In the genomic region with DNA sequence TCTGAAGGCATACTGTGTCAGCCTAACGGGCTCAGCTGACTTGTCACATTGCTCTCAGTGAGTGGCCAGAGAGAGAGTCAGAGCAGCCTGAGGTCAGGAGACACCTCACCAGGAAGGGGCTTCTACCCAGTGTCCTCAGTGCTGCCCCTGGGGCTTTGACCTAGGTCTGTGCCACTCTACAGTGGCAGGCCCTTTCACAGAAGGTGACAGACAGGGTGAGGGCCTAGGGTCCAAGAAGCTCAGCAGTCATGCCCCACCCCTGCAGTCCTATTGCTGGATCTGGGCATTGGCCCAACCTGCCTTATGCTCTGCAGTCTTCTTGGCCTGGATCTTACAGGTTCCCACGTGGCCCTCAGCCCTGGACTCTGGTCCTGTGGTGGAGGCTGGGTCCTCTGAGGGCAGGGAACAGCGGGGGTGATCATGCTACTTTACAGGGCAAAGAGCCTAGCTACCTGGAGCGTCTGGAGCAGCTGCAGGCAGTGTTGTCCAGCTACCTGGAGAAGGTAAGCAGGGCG, we compare ENCODE assay signal across 13 mouse cellular contexts. TPM values are rescaled to one million over a fixed set of nuclear protein-coding genes. Genes with fewer than 3 reads are reported as not detected.
DNase-seq lines count a peak whose midpoint lies in the region; ATAC-seq and TF ChIP-seq lines count a peak whose summit lies in the region.
"Had no signal": no experiment of that assay in that cellular context is flagged by ENCODE, and none has a peak within 500 bp of the region (broad histone marks: within the 10 kb centered on the region; RNA-seq: fewer than 3 reads in every experiment).

No protein-coding gene starts in this region.

- no peak overlapping the region for H3K4me3 ChIP-seq in hindbrain, embryonic 13.5 days
- no peak overlapping the region for H3K4me3 ChIP-seq in hindbrain, postnatal 0 days (ENCODE audit: low read length)
- H3K4me3 ChIP-seq: limb, embryonic 10.5 days had no signal

- TF ChIP-seq CTCF in hindbrain, postnatal 0 days (IDR thresholded peaks at IDR 0.05; ENCODE audit: low read depth), result no peak

- peaks cover 40% of the 10 kb centered on the region for H3K27me3 ChIP-seq in hindbrain, embryonic 13.5 days
- H3K27me3 ChIP-seq in hindbrain, postnatal 0 days (ENCODE audit: insufficient read depth, low read length), result peaks cover 9% of the 10 kb centered on the region; the same call in 1 of the 2 replicates

- H3K4me1 ChIP-seq in hindbrain, embryonic 13.5 days (replicated peaks), result peaks cover 10% of the 10 kb centered on the region
- peaks cover 10% of the 10 kb centered on the region for H3K4me1 ChIP-seq in hindbrain, postnatal 0 days (ENCODE audit: insufficient read depth, low read length)

- H3K27ac ChIP-seq in hindbrain, embryonic 13.5 days, result no peak overlapping the region
- H3K27ac ChIP-seq in hindbrain, postnatal 0 days, result no peak overlapping the region
- H3K27ac ChIP-seq: limb, embryonic 10.5 days had no signal

- DNase-seq in adrenal gland, postnatal 10 days, result peak; percentile 51
- no peak for DNase-seq in adrenal gland, postnatal 25 days
- no peak for DNase-seq in hindbrain, postnatal 0 days (ENCODE audit: low spot score)
- DNase-seq in cerebellum, postnatal 10 days, result peak; percentile 78 to 85
- DNase-seq in kidney, postnatal 10 days, result peak; percentile 83
- DNase-seq: layer of hippocampus, adult 9-11 months had no signal

- H3K9ac ChIP-seq in hindbrain, embryonic 13.5 days, result peak overlapping the region; percentile 13; the same call in 1 of the 2 replicates
- H3K9ac ChIP-seq in hindbrain, postnatal 0 days (replicated peaks; ENCODE audit: low read length), result no peak overlapping the region

- peaks cover 64% of the 10 kb centered on the region for H3K36me3 ChIP-seq in hindbrain, embryonic 13.5 days
- peaks cover 41% of the 10 kb centered on the region for H3K36me3 ChIP-seq in hindbrain, postnatal 0 days (ENCODE audit: insufficient read depth, low read length)

- no peaks in the 10 kb centered on the region for H3K9me3 ChIP-seq in hindbrain, embryonic 13.5 days
- no peaks in the 10 kb centered on the region for H3K9me3 ChIP-seq in hindbrain, postnatal 0 days (ENCODE audit: low read length)
- H3K9me3 ChIP-seq: limb, embryonic 10.5 days had no signal

- H3K4me2 ChIP-seq in hindbrain, embryonic 13.5 days, result no peak overlapping the region
- no peak overlapping the region for H3K4me2 ChIP-seq in hindbrain, postnatal 0 days (ENCODE audit: low read depth, low read length)

- ATAC-seq in hindbrain, embryonic 13.5 days (ENCODE audit: low FRiP score), result no peak
- no peak for ATAC-seq in hindbrain, postnatal 0 days
- no peak for ATAC-seq in megakaryocyte-erythroid progenitor cell, adult 5-6 weeks (replicated peaks; ENCODE audit: low FRiP score, low TSS enrichment, poor library complexity, severe bottlenecking)
- no peak for ATAC-seq in granulocyte monocyte progenitor cell, adult 5-6 weeks (replicated peaks; ENCODE audit: poor library complexity, severe bottlenecking)
- ATAC-seq: hindbrain, embryonic 16.5 days had no signal

- 99% methylated on average over 5 of the region's 5 CpGs for WGBS in hindbrain, embryonic 13.5 days
- WGBS in hindbrain, postnatal 0 days, result 81% methylated on average over 5 of the region's 5 CpGs

RNA-seq across cellular contexts. Expression of gene Grin3b, which starts 3.6 kb away (rescaled TPM):
- total RNA-seq in adrenal gland, postnatal 10 days (2021), result under 1 TPM; 0.27 to 0.36 TPM
- 0.12 TPM in 1 of 2 replicates, not detected in the other for total RNA-seq in adrenal gland, postnatal 25 days (2021)
- 0.61 and 0.65 TPM in 2 replicates for polyA plus RNA-seq in hindbrain, embryonic 13.5 days (2015; fragmentation: Nextera tagmentation; extraction: Ambion mirVana)
- total RNA-seq in hindbrain, postnatal 0 days (2014; rRNA removed), result 0.68 and 0.97 TPM in 2 replicates
- 0.20 and 0.51 TPM in 2 replicates for polyA plus RNA-seq in hindbrain, postnatal 0 days (2015; fragmentation: Nextera tagmentation; extraction: Ambion mirVana)
- total RNA-seq in megakaryocyte-erythroid progenitor cell, adult 5-6 weeks (2014; fragmentation: Nextera tagmentation), result not detected in 2 replicates
- total RNA-seq in megakaryocyte-erythroid progenitor cell, adult 5-6 weeks (2017), result not detected in 2 replicates
- not detected in 2 replicates for total RNA-seq in granulocyte monocyte progenitor cell, adult 5-6 weeks (2014; fragmentation: Nextera tagmentation)
- total RNA-seq in granulocyte monocyte progenitor cell, adult 5-6 weeks (2017), result not detected in 2 replicates
- total RNA-seq: adrenal gland, postnatal 36 days; common myeloid progenitor, adult 5-6 weeks had no signal

RNA-seq across cellular contexts. Expression of gene Wdr18, which starts 7.0 kb away (rescaled TPM):
- 10 to 100 TPM; 32.4 to 34.9 TPM for total RNA-seq in adrenal gland, postnatal 10 days (2021)
- total RNA-seq in adrenal gland, postnatal 25 days (2021), result 32.4 and 35.5 TPM in 2 replicates
- 77.4 and 77.9 TPM in 2 replicates for polyA plus RNA-seq in hindbrain, embryonic 13.5 days (2015; fragmentation: Nextera tagmentation; extraction: Ambion mirVana)
- 74.6 and 81.6 TPM in 2 replicates for total RNA-seq in hindbrain, postnatal 0 days (2014; rRNA removed)
- 109 TPM in 2 replicates for polyA plus RNA-seq in hindbrain, postnatal 0 days (2015; fragmentation: Nextera tagmentation; extraction: Ambion mirVana)
- 82.9 and 86.4 TPM in 2 replicates for total RNA-seq in megakaryocyte-erythroid progenitor cell, adult 5-6 weeks (2014; fragmentation: Nextera tagmentation)
- 23.4 and 24.8 TPM in 2 replicates for total RNA-seq in megakaryocyte-erythroid progenitor cell, adult 5-6 weeks (2017)
- total RNA-seq in granulocyte monocyte progenitor cell, adult 5-6 weeks (2014; fragmentation: Nextera tagmentation), result 48.4 and 49.8 TPM in 2 replicates
- total RNA-seq in granulocyte monocyte progenitor cell, adult 5-6 weeks (2017), result 24.6 and 28.2 TPM in 2 replicates

RNA-seq across cellular contexts. Expression of gene Tmem259, which starts 17.2 kb away (rescaled TPM):
- 100 to 1,000 TPM; 143 to 146 TPM for total RNA-seq in adrenal gland, postnatal 10 days (2021)
- total RNA-seq in adrenal gland, postnatal 25 days (2021), result 159 and 161 TPM in 2 replicates
- polyA plus RNA-seq in hindbrain, embryonic 13.5 days (2015; fragmentation: Nextera tagmentation; extraction: Ambion mirVana), result 16.0 and 16.3 TPM in 2 replicates
- total RNA-seq in hindbrain, postnatal 0 days (2014; rRNA removed), result 161 and 179 TPM in 2 replicates
- 25.6 and 27.1 TPM in 2 replicates for polyA plus RNA-seq in hindbrain, postnatal 0 days (2015; fragmentation: Nextera tagmentation; extraction: Ambion mirVana)
- 75.5 and 83.0 TPM in 2 replicates for total RNA-seq in megakaryocyte-erythroid progenitor cell, adult 5-6 weeks (2014; fragmentation: Nextera tagmentation)
- total RNA-seq in megakaryocyte-erythroid progenitor cell, adult 5-6 weeks (2017), result 47.3 and 63.9 TPM in 2 replicates
- 38.2 and 63.0 TPM in 2 replicates for total RNA-seq in granulocyte monocyte progenitor cell, adult 5-6 weeks (2014; fragmentation: Nextera tagmentation)
- total RNA-seq in granulocyte monocyte progenitor cell, adult 5-6 weeks (2017), result 43.2 and 54.7 TPM in 2 replicates

RNA-seq across cellular contexts. Expression of gene Cnn2, which starts 21.4 kb away (rescaled TPM):
- 10 to 100 TPM; 46.8 to 57.8 TPM for total RNA-seq in adrenal gland, postnatal 10 days (2021)
- 28.3 and 29.8 TPM in 2 replicates for total RNA-seq in adrenal gland, postnatal 25 days (2021)
- 43.7 and 53.1 TPM in 2 replicates for polyA plus RNA-seq in hindbrain, embryonic 13.5 days (2015; fragmentation: Nextera tagmentation; extraction: Ambion mirVana)
- total RNA-seq in hindbrain, postnatal 0 days (2014; rRNA removed), result 17.2 and 17.9 TPM in 2 replicates
- 15.0 and 16.4 TPM in 2 replicates for polyA plus RNA-seq in hindbrain, postnatal 0 days (2015; fragmentation: Nextera tagmentation; extraction: Ambion mirVana)
- total RNA-seq in megakaryocyte-erythroid progenitor cell, adult 5-6 weeks (2014; fragmentation: Nextera tagmentation), result 18.0 and 24.6 TPM in 2 replicates
- total RNA-seq in megakaryocyte-erythroid progenitor cell, adult 5-6 weeks (2017), result 13.8 and 25.6 TPM in 2 replicates
- 50.6 and 57.5 TPM in 2 replicates for total RNA-seq in granulocyte monocyte progenitor cell, adult 5-6 weeks (2014; fragmentation: Nextera tagmentation)
- 72.7 and 89.8 TPM in 2 replicates for total RNA-seq in granulocyte monocyte progenitor cell, adult 5-6 weeks (2017)

RNA-seq across cellular contexts. Expression of gene Abca7, which starts 29.4 kb away (rescaled TPM):
- 10 to 100 TPM; 16.0 to 19.8 TPM for total RNA-seq in adrenal gland, postnatal 10 days (2021)
- 24.2 and 29.1 TPM in 2 replicates for total RNA-seq in adrenal gland, postnatal 25 days (2021)
- polyA plus RNA-seq in hindbrain, embryonic 13.5 days (2015; fragmentation: Nextera tagmentation; extraction: Ambion mirVana), result 5.2 and 6.1 TPM in 2 replicates
- 11.6 and 19.1 TPM in 2 replicates for total RNA-seq in hindbrain, postnatal 0 days (2014; rRNA removed)
- polyA plus RNA-seq in hindbrain, postnatal 0 days (2015; fragmentation: Nextera tagmentation; extraction: Ambion mirVana), result 2.3 and 2.4 TPM in 2 replicates
- total RNA-seq in megakaryocyte-erythroid progenitor cell, adult 5-6 weeks (2014; fragmentation: Nextera tagmentation), result 27.0 and 32.9 TPM in 2 replicates
- 11.0 and 12.1 TPM in 2 replicates for total RNA-seq in megakaryocyte-erythroid progenitor cell, adult 5-6 weeks (2017)
- total RNA-seq in granulocyte monocyte progenitor cell, adult 5-6 weeks (2014; fragmentation: Nextera tagmentation), result 23.0 and 28.8 TPM in 2 replicates
- 14.7 and 16.0 TPM in 2 replicates for total RNA-seq in granulocyte monocyte progenitor cell, adult 5-6 weeks (2017)

Comparison
In these comparisons a context has a peak if more than half of its experiments do, and no peak if none do; other contexts are left out.
1. DNase-seq: peak in adrenal gland, postnatal 10 days (single experiment), cerebellum, postnatal 10 days (2 of 2) and kidney, postnatal 10 days (single experiment); none in adrenal gland, postnatal 25 days (single experiment) and hindbrain, postnatal 0 days (single experiment).